Mouse (Mus musculus) spleen, postnatal 36 days (tissue): ENCODE measurements around the gene Hormad2.

Experiments
- DNase-seq, 2 experiments: peaks; one replicate each; pipeline ENCODE4 v3.0.0; 2022; ENCODE audit warnings: low spot score in 2 of 2, mixed read lengths in 1 of 2

Hormad2 gene

DNA sequence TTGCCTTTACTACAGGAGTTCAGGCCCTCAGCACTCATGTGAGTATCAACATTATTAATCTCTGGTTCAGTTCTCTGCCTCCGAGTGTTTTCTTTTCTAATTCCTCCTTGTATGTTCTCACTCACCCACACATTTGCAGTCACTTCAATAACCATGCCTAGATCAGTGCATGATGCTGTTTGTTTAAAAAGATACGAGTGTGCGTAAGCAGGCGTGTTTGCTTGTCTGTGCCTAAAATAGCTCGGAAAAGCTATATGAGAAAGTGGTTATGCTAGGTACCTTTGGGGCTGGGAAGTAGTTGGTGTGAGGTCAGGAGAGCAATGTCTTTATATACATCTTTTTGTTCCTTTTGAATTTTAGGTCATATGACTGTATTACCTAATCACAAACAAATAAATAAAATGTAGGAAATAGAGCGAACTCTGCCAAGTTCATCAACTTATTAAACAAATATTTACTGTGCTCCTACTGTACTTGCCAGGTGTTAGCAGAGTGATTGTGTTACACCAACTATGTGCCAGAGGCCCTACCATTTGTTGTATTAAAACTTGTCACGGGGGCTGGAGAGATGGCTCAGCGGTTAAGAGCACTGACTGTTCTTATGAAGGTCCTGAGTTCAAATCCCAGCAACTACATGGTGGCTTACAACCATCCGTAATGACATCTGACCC, 100.7 kb downstream of the Hormad2 start:
- no peak for DNase-seq

DNA sequence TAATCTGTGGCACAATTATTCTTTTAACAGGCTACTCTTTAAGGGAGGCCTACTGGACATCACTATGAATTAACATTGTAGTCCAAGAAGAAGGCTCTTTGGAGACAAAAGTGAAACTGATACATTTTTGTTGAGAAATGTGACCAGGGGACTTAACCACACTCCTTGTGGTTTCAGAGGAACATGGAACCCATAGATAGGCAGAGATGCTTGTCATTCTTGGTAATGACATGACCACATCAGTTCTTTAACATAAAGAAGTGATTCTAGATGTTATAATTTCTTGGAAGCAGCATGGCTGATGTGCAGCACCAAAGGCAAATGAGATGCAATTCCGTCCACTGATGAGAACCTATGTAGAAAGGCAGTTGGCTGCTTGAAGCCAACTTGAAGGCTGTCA, 101.6 kb downstream of the Hormad2 start:
- no peak for DNase-seq

DNA sequence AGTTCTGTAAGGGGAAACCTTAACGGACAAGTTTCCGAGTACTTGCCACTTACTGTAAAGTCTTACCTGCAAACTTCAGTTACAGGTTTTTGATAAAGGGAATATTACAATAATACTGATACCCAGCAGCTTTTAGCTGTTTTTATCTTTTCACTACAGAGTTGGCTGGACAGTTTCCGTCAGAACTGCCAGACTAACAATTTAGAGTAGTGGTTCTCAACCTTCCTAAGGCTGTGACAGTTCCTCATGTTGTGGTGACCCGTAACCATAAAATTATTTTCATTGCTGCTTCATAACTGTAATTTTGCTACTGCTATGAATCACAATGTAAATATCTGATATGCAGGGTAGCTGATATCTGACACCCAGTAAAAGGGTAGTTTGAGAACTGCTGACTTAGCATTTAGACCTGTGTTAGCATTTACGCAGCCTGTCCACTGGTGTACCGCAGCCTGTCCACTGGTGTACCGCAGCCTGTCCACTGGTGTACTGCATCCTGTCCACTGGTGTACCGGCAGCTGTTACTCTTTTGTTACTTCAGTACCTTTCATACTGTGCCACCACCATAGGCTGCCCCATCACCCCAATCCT, 104.1 kb downstream of the Hormad2 start:
- no peak for DNase-seq

DNA sequence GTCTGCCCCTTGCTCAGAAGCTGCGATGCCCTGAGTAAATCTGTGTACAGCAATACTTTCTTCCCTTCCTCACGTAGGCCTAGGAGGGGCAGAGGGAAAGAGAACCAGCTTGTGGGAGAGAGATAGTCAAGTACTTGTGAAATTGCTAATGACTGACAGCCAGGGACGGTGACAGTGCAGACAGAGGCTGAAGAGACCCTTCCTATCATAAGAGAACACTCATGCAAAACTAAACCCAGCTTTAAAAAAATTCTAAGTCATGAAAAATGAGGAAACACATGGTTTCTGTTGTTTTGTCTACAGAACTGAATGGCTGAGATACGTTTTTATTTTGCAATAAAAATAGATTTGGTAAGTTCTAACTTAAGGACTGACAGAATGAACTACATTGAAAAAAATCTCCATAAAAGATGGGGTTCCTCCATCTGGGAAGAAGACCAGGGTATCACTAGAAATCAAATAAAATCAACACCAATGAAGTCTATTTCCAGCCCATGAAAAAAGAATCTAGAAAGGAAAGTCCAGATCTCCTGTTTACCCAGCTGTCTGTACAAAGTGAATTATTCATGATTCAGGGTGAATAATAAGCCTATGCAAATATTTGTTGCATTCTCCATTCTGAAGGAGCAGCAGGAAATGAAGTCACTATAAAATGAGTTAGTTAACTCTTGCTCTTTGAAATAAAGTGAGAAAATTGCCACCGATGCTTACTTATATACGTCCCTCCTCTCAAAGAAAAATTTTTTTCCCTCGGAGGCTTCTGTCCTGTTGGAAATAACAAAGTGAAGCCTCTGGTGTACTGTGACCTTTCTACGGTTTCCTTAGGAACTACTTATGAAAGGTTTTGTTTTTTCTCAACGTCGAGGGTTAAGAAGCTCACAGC, 104.9 kb downstream of the Hormad2 start:
- DNase-seq, result no peak

DNA sequence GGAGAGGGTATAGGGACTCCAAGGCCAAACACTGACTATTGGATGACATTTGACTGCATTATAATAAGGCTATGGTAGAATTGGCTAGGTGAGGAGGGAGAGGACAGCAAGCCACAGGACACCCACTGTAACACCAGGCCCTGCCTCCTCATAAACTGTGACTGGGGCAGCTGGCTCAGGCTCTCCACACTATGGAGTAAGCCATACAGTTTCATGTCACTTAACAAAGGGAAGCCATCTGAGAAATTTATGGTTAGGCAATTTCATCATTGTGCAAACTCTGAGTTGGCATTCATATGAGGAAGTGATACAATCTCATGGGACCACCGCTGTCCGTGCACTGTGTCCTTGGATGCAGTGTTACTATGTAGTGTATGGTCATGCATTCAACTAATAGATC, 107.9 kb downstream of the Hormad2 start:
- no peak for DNase-seq

DNA sequence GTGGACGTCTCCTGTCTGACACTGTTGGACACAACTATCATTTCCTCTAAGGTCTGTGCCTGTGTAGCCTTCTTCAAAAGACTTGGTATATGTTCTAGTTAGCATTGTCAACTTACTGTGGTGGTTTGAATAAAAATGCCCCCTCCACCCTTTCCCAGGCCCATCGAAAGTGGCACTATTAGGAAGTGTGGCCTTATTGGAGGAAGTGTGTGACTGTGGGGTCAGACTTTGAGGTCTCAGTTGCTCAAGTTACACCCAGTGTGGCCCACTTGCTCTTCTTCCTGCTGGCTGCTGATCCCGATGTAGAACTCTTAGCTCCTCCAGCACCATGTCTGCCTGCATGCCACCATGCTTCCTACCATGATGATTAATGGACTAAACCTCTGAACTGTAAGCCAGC, 112.7 kb downstream of the Hormad2 start:
- no peak for DNase-seq

DNA sequence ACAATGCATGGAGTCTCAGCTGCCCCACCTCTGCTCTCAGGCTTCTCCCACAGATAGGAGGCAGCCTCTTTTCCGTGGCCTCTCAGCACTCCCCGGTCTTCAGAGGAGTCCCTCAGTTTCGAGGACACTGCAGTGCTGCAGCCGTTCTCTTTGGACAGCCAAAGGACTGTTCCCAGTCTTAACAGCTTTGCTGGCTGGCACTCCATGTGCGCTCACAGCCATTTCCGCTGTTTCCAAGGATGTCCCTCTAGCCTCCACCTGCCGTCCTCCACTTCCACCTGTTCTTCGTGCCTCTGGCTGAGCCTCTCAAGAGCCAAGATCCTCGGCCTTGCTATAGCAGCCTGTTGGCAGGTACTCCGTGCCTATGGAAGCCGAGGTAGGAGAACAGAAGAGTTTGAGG, 117.4 kb downstream of the Hormad2 start:
- no peak for DNase-seq

DNA sequence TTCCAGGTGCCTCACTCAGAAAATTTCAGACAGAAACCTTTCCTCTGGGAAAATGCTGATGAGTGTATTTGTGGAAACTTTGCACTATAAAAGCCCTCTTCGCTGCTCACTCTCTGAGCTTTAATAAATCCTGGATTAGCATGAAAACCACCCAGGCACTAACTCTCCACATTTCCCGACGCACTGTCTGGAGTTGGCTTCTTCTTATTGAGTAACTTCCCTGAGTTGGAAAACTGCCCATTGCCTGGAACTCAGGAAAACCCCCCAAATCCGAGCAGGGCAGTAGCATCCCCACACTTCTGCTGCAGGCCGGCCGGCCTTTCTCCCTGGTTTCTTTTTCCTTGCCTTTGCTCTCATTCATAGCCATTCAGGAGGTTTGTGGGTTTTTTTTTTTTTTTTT, 118.0 kb downstream of the Hormad2 start:
- no peak for DNase-seq

DNA sequence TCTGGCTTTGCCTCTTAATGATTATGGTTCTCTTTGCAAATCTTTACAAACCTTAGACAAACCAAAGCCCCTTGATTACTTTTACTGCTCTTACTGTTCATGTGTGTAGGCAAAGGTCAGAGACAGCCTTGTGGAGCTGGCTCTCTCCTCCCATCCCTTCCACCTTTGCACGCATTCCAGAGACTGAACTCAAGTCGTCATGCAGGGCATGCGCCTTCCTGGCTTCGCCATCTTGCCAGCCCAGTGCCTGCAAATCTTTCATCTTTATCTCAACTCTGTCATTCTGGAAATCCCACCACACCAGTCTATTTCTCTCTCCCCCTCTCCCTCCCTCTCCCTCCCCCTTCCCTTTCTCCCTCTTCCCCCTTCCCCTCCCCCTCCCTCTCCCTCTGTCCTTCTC, 120.0 kb downstream of the Hormad2 start:
- no peak for DNase-seq

DNA sequence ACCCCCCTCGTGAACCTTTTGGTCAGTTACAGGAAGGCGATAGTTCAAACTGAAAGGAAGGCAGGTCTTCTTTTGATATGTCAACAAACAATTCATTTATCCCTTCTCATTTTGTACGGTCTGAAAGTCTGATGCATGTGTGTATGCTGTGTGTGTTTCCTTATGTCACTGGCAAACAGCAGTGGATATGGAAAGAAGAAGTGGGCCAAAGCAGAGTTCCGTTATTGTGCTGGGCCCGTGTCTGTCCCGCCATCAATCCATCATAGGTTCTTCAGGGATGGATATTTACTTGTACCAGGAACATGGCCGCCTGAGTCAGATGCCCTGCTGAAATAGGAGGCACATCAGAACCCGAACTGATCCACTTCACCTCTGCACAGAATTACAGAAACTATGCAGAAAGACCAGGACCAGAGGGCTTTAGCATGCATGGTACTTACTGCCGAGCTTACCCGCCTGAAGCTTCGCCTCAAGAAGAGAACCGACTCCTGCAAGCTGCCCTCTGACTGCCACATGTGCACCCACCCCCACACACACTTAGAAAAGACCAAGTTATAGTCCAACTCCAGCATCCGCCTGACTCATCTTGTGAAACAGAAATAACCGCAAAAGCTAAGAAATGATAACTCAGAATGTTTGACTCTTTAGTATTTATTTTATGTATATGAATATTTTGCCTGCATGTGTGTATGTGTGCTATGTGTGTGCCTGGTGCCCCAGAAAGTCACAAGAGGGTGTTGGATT, 121.5 kb downstream of the Hormad2 start:
- DNase-seq, result no peak

DNA sequence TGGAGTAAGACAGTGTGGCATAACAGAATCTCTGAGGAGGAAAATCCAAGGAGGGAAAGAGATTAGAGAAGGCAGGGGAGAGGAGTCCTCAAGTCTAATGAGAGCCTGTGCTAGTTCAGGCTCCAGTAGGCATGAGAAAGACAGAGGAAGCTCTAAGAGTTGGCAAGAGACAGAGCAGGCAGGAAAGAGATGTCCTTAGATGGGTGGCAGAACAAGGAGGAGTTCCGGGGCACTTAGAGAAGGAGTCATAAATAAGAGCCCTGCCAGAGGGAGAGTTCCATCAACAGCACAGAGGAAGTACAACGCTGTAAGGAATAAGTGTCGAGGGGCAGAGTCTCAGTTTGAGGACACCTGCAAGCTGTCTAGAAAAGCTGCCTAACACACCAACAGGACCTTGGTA, 122.9 kb downstream of the Hormad2 start:
- no peak for DNase-seq

DNA sequence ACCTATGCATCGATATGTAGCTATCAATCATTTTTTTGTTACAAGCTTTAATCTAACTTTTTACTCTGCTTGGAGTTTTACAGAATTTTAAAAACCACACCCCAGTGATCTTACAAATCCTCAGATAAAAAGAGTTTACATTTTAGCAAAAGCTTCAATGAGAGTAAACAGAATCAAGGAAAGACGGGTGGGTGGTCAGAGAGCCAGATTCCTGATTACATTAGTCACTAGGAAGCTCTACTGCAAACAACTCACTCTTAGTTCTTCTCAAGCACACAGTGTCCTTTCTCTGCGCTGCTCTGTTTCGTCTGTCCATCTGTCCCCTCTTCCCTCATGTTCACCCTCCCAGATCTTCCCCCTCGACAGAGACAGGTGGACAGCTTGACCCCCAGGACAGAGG, 123.6 kb downstream of the Hormad2 start:
- DNase-seq, result no peak

DNA sequence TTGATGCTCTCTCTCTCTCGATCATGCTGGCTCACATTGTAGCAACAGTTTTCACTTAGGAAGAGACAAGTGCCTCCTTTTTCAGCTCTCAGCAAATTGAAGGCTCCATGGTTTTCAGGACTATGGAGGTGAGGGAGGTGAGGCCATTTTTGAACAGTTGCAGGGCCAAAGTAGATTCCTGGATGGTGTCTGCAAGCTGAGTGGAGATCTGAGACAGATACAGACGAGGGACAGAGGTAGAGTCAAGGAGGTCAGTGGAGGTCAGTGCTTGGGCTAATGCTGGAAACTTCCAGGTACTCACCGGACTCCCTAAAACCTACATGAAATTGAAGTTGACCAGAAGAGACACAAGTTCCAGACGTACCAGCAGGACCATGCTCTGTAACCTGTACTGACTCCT, 128.7 kb downstream of the Hormad2 start:
- DNase-seq, result no peak

DNA sequence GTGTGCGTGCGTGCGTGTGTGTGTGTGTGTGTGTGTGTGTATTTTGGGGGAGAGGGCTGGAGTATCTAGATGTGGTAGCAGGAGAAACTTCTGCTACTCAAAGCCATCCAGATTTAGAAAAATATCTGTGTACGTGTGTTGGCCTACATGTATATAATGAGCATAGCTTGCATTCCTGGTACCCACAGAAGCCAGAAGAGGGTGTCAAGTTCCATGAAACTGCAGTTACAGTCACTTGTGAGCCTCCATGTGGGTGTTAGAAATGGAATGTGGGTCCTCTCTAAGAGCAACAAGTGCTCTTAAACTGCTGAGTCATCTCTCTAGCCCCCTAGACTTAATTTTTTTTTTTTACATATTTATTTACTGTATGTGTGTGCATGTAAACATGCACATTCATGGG, 130.6 kb downstream of the Hormad2 start:
- DNase-seq, result no peak

DNA sequence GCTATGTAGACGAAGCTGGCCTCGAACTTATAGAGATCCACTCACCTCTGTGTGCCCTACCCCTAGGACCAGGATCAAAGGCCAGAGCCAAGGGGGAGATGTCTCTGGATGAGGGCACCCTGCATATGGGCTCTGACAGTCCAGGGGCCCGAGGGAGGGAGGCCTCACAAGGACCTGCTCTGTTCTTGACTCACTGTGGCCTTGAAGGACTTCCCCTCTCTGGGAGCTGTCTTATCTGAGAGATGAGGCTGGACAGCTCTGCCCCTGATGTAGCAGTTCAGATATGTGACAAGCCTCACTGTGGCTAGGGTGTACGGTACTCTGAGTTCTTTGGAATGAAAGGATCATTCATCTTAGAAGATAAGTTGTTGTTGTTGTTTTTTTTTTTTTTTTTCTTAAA, 131.3 kb downstream of the Hormad2 start:
- DNase-seq, result no peak

DNA sequence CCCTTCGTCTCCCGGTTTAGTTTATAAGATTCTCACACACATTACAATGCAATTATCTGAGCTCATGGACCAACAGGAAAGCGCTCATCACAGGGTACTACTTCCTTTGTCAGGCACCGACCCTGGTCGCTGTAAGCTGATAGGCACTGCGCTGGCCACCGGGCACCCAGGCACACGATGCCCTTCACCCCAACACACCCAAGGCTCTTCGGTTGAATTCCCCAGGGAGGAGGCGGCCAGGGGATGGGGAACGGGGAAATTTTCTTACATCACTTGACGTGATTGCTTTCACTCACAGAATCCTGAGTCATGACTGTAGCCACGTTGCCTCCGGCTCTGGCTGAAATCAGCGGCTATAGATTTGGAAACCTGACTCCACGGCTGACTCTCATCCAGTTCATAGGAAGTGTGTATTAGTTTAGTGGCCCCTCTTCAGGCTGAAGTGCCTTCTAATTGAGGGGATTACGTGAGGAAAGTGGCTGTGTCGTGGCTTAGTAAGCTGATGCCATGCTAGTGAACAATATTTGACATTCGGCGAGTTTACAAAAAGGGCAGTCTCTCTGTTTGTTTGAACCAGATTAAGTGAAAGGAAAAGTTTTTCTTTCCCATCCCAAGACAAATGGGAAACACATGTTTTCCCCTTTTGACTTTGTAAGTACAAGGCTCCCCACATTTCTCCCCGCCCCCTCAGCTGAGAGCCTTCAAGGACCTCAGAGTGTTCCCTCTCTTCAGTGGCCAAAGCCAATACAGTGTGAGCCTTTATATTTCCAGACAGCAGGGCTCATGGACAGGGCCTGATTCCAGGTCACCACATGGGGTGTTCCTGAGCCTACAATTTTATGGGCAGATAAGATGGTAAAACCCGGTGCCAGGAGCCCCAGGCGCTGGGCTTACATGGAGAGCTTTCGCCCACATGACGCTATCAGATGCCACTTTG, 132.1 kb downstream of the Hormad2 start:
- no peak for DNase-seq

DNA sequence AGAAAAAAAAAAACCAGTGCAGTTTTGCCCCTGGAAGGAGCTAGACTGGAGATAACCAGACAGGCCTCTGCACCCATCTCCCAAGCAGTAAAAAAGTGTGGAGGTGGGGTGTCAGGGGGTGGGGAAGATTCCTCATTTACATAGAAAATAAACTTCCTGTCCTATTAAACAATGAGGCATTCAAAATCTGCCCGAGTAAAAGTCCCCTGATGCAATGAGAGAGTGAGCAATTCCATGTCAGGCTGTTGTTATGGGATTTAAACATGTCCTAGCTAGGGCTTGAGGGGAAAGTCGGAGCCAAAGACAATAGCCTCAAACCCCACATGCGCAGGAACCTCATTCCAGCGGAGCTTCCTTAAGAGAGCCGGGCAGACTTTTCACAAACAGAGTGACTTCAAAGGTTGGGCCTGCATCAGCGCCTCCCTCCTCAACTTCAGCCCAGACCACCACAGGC, 132.8 kb downstream of the Hormad2 start:
- no peak for DNase-seq

DNA sequence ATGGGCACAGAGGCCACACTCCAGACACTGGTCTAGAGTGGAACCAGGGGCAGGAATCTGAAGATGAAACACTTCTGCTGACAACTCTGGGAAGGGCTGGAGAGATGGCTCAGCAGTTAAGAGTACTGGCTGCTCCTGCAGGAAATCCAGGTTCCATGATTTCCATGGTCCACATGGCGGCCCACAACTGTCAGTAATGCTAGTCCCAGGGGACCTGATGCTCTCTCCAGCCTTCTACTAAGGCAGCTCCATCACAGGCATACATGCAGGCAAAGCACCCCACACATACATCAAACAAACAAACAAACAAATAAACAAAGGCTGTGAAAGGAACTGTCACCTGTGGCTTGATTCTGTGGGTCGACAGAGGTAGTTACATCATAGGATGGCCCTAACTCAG, 134.8 kb downstream of the Hormad2 start:
- no peak for DNase-seq

DNA sequence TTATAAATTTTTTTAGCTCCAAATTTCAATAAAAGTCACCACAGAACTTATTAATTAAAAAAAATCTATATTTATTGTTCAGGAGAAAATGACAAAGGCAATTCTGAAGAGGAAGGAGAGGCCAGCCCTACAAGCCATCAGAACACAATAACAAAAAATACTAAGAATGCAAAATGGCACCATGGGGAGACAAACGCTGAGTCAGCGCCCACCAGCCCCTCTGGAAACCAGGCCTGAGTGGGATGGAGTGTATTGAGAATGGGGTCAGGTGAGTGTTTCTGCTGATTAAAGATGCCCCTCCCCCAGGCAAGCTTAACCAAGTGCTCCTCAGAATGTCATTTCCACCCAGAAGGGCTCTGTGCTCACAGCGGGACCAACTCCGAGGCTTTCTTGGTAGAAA, 135.8 kb downstream of the Hormad2 start:
- no peak for DNase-seq

DNA sequence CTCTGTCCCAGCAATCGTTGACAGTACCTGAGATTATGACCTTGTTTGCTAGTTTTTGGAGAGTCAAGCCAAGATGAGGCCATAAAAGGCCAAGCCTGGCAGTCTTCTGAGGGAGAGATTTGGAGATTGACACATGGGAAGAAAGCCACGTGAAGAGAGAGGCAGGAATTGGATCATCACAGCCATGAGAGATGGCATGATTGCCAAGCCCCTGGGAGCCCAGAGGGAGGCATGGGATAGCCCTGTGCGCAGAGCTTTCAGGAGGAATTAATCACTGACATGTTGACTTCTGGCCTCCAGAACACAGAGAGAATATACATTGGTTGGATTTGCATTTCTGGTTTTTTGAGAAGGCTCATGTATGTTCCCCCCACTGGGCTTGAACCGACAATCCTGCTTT, 136.7 kb downstream of the Hormad2 start:
- DNase-seq, result no peak

DNA sequence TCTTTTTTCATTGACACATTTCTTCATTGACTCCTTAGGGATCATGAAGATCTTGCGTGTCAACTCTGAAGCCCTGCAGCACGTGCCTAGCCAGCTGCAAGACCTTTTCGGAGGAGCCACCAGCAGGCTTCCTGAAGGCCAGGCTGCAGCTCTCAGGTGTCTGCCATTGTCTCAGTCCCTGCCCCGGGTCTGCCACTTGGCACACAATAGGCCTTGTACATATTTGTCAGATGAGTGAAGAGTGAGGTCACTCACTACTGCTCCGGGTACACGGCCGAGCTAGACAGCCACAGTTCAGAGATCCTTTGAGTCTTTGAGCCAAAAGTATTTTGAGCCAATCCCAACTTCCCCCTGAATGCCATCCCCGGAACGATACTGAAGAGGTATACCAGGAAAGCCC, 137.9 kb downstream of the Hormad2 start:
- DNase-seq, result no peak
